Mouse (Mus musculus): ENCODE measurements around the gene Ppp2ca. TPM values are rescaled to one million over a fixed set of nuclear protein-coding genes. Genes with fewer than 3 reads are reported as not detected.

Gene Ppp2ca
- polyA plus RNA-seq, 1 experiment from 2014 or later, result 47.9 TPM

- Histone ChIP-seq H3K36me3 (ENCODE audit: control insufficient read depth, insufficient read depth) (no peaks in the 10 kb centered on the region), H3K4me3 (ENCODE audit: low read depth, low read length) (no peak overlapping the region), H3K4me2 (replicated peaks; ENCODE audit: low read depth) (no peak overlapping the region), H3K27me3 (replicated peaks; ENCODE audit: control insufficient read depth, insufficient read depth, low read length) (no peaks in the 10 kb centered on the region), H3K4me1 (replicated peaks; ENCODE audit: control insufficient read depth, insufficient read depth, low read length) (no peaks in the 10 kb centered on the region), H3K27ac (ENCODE audit: low read depth, low read length) (no peak overlapping the region), H3K9ac (ENCODE audit: low read depth, low read length) (no peak overlapping the region), H3K9me3 (ENCODE audit: control insufficient read depth) (no peaks in the 10 kb centered on the region)
- no peak for ATAC-seq
- TF ChIP-seq CTCF (IDR thresholded peaks at IDR 0.05; ENCODE audit: low read depth), result peak; percentile 67
- 54% methylated on average over 3 of the region's 3 CpGs for WGBS
These were observed 34.1 kb upstream of the Ppp2ca start for GRCm38 (mm10) chr11:52064398-52064797.

GRCm38 (mm10) chr11:52065841-52066240, 32.6 kb upstream of the Ppp2ca start:
- H3K4me3 ChIP-seq (ENCODE audit: low read depth, low read length), result no peak overlapping the region
- H3K9me3 ChIP-seq (ENCODE audit: control insufficient read depth), result no peaks in the 10 kb centered on the region
- H3K36me3 ChIP-seq (ENCODE audit: control insufficient read depth, insufficient read depth), result no peaks in the 10 kb centered on the region
- no peak for ATAC-seq
- no peak overlapping the region for H3K9ac ChIP-seq (ENCODE audit: low read depth, low read length)
- no peak overlapping the region for H3K4me2 ChIP-seq (replicated peaks; ENCODE audit: low read depth)
- no peaks in the 10 kb centered on the region for H3K4me1 ChIP-seq (replicated peaks; ENCODE audit: control insufficient read depth, insufficient read depth, low read length)
- TF ChIP-seq CTCF (IDR thresholded peaks at IDR 0.05; ENCODE audit: low read depth), result no peak
- no peak overlapping the region for H3K27ac ChIP-seq (ENCODE audit: low read depth, low read length)
- H3K27me3 ChIP-seq (replicated peaks; ENCODE audit: control insufficient read depth, insufficient read depth, low read length), result no peaks in the 10 kb centered on the region
- 10% methylated on average over 5 of the region's 5 CpGs for WGBS

GRCm38 (mm10) chr11:52071768-52072167, 26.7 kb upstream of the Ppp2ca start:
- Histone ChIP-seq H3K27ac (ENCODE audit: low read depth, low read length) (no peak overlapping the region), H3K9me3 (ENCODE audit: control insufficient read depth) (no peaks in the 10 kb centered on the region), H3K9ac (ENCODE audit: low read depth, low read length) (no peak overlapping the region), H3K4me1 (replicated peaks; ENCODE audit: control insufficient read depth, insufficient read depth, low read length) (no peaks in the 10 kb centered on the region), H3K4me2 (replicated peaks; ENCODE audit: low read depth) (no peak overlapping the region), H3K36me3 (ENCODE audit: control insufficient read depth, insufficient read depth) (no peaks in the 10 kb centered on the region), H3K27me3 (replicated peaks; ENCODE audit: control insufficient read depth, insufficient read depth, low read length) (no peaks in the 10 kb centered on the region), H3K4me3 (ENCODE audit: low read depth, low read length) (no peak overlapping the region)
- WGBS, result 57% methylated on average over 10 of the region's 10 CpGs
- ATAC-seq, result no peak
- no peak for TF ChIP-seq CTCF (IDR thresholded peaks at IDR 0.05; ENCODE audit: low read depth)

GRCm38 (mm10) chr11:52073528-52074170, 24.8 kb upstream of the Ppp2ca start:
- no peak overlapping the region for H3K27ac ChIP-seq (ENCODE audit: low read depth, low read length)

GRCm38 (mm10) chr11:52074626-52075470, 23.6 kb upstream of the Ppp2ca start:
- Histone ChIP-seq H3K4me2 (replicated peaks; ENCODE audit: low read depth) (no peak overlapping the region), H3K4me3 (ENCODE audit: low read depth, low read length) (no peak overlapping the region), H3K9me3 (ENCODE audit: control insufficient read depth) (no peaks in the 10 kb centered on the region), H3K9ac (ENCODE audit: low read depth, low read length) (no peak overlapping the region), H3K27ac (ENCODE audit: low read depth, low read length) (no peak overlapping the region), H3K27me3 (replicated peaks; ENCODE audit: control insufficient read depth, insufficient read depth, low read length) (no peaks in the 10 kb centered on the region), H3K4me1 (replicated peaks; ENCODE audit: control insufficient read depth, insufficient read depth, low read length) (peaks cover 2% of the 10 kb centered on the region; the same call in 1 of the 2 replicates), H3K36me3 (ENCODE audit: control insufficient read depth, insufficient read depth) (no peaks in the 10 kb centered on the region)
- no peak for TF ChIP-seq CTCF (IDR thresholded peaks at IDR 0.05; ENCODE audit: low read depth)
- 60% methylated on average over 14 of the region's 14 CpGs for WGBS
- ATAC-seq, result no peak

More at GRCm38 (mm10) chr11:52073528-52074170, 24.8 kb upstream of the Ppp2ca start:
- peaks cover 2% of the 10 kb centered on the region; the same call in 1 of the 2 replicates for H3K4me1 ChIP-seq (replicated peaks; ENCODE audit: control insufficient read depth, insufficient read depth, low read length)
- no peak overlapping the region for H3K4me3 ChIP-seq (ENCODE audit: low read depth, low read length)
- no peak for TF ChIP-seq CTCF (IDR thresholded peaks at IDR 0.05; ENCODE audit: low read depth)
- no peaks in the 10 kb centered on the region for H3K36me3 ChIP-seq (ENCODE audit: control insufficient read depth, insufficient read depth)
- H3K27me3 ChIP-seq (replicated peaks; ENCODE audit: control insufficient read depth, insufficient read depth, low read length), result no peaks in the 10 kb centered on the region
- 75% methylated on average over 8 of the region's 8 CpGs for WGBS
- no peak for ATAC-seq
- no peak overlapping the region for H3K9ac ChIP-seq (ENCODE audit: low read depth, low read length)
- no peaks in the 10 kb centered on the region for H3K9me3 ChIP-seq (ENCODE audit: control insufficient read depth)
- H3K4me2 ChIP-seq (replicated peaks; ENCODE audit: low read depth), result no peak overlapping the region

GRCm38 (mm10) chr11:52075794-52076633, 22.5 kb upstream of the Ppp2ca start:
- Histone ChIP-seq H3K4me1 (replicated peaks; ENCODE audit: control insufficient read depth, insufficient read depth, low read length) (peaks cover 2% of the 10 kb centered on the region; the same call in 1 of the 2 replicates), H3K4me3 (ENCODE audit: low read depth, low read length) (no peak overlapping the region), H3K9me3 (ENCODE audit: control insufficient read depth) (no peaks in the 10 kb centered on the region), H3K9ac (ENCODE audit: low read depth, low read length) (no peak overlapping the region), H3K4me2 (replicated peaks; ENCODE audit: low read depth) (no peak overlapping the region), H3K36me3 (ENCODE audit: control insufficient read depth, insufficient read depth) (no peaks in the 10 kb centered on the region), H3K27me3 (replicated peaks; ENCODE audit: control insufficient read depth, insufficient read depth, low read length) (no peaks in the 10 kb centered on the region), H3K27ac (ENCODE audit: low read depth, low read length) (peak overlapping the region; percentile 35)
- WGBS, result 56% methylated on average over 19 of the region's 19 CpGs
- no peak for ATAC-seq
- no peak for TF ChIP-seq CTCF (IDR thresholded peaks at IDR 0.05; ENCODE audit: low read depth)
